Mouse (Mus musculus) spleen, adult 2 months (tissue): ENCODE results near the gene Slc38a1.

Experiments used
- CTCF ChIP-seq: fragments of 200-500 bp; IDR thresholded peaks from 2 replicates; pipeline ENCODE4 v1.5.1; 2011; ENCODE audit warnings: mild to moderate bottlenecking, inconsistent platforms; ENCODE audit not compliant: insufficient read depth, insufficient read length, insufficient replicate concordance; ENCODE audit errors: extremely low read depth
- POLR2A ChIP-seq: fragments of 200-500 bp; IDR thresholded peaks from 2 replicates; pipeline ENCODE4 v1.6.1; 2011; ENCODE audit warnings: low read depth, low read length, inconsistent platforms

GRCm38 (mm10) chr15:96653011-96653410 lies 10.3 kb upstream of the Slc38a1 start:
- TF ChIP-seq CTCF (no peak), POLR2A (no peak)
